10 mouse cellular contexts compared by ENCODE assay signal in the genomic region with DNA sequence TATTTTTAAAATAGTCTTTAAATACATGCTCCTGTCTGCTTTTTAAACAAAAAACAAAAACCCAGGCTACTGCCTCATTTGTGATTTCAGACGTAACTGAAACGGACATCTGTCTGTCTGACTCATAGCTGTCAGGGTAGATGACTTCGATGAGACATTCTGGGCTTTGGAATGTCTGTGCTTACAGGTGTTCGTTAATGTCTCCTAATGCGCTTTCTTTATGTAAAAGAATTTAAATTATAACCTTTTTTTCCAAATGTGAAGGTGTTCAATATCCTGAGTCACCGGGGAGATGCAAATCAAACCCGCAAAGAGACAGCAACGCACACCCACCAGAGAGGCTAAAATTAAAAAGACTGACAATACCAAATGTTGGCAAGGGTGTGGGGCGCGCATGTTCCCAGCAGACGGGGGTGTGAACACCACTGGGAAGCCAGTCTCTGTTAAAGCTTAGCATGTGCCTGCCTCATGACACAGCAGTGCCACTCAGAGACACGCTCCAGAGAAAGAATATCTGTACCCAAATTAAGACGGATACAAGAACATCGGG. TPM values are rescaled to one million over a fixed set of nuclear protein-coding genes. Genes with fewer than 3 reads are reported as not detected.
A peak's percentile ranks its signal among the peaks of the same experiment; 100 is the strongest.
DNase-seq lines count a peak whose midpoint lies in the region; ATAC-seq and TF ChIP-seq lines count a peak whose summit lies in the region.
"Had no signal": no experiment of that assay in that cellular context is flagged by ENCODE, and none has a peak within 500 bp of the region (broad histone marks: within the 10 kb centered on the region; RNA-seq: fewer than 3 reads in every experiment).

No protein-coding gene starts in this region.

- no peak overlapping the region for H3K27ac ChIP-seq in forebrain, embryonic 15.5 days (replicated peaks)
- H3K27ac ChIP-seq in forebrain, embryonic 10.5 days: no peak overlapping the region
- no peak overlapping the region for H3K27ac ChIP-seq in forebrain, postnatal 0 days (ENCODE audit: low read depth, low read length)
- H3K27ac ChIP-seq: neural tube, embryonic 13.5 days had no signal

- ATAC-seq in forebrain, embryonic 15.5 days (replicated peaks): 0 out of 2 replicates have a peak, but pooled peaks have one; percentile 59
- peak; percentile 95 for ATAC-seq in forebrain, postnatal 0 days

- H3K4me2 ChIP-seq in forebrain, embryonic 15.5 days (replicated peaks): no peak overlapping the region
- no peak overlapping the region for H3K4me2 ChIP-seq in forebrain, postnatal 0 days (ENCODE audit: low read depth)
- H3K4me2 ChIP-seq: neural tube, embryonic 13.5 days had no signal

- no peak overlapping the region for H3K4me3 ChIP-seq in forebrain, embryonic 15.5 days
- no peak overlapping the region for H3K4me3 ChIP-seq in forebrain, embryonic 10.5 days
- H3K4me3 ChIP-seq in forebrain, postnatal 0 days (ENCODE audit: low read depth, low read length): no peak overlapping the region
- H3K4me3 ChIP-seq: neural tube, embryonic 13.5 days had no signal

- no peak overlapping the region for H3K9ac ChIP-seq in forebrain, embryonic 15.5 days (replicated peaks)
- H3K9ac ChIP-seq in forebrain, postnatal 0 days: no peak overlapping the region
- H3K9ac ChIP-seq: neural tube, embryonic 13.5 days had no signal

- no peaks in the 10 kb centered on the region for H3K27me3 ChIP-seq in forebrain, embryonic 15.5 days
- no peaks in the 10 kb centered on the region for H3K27me3 ChIP-seq in forebrain, embryonic 10.5 days (ENCODE audit: poor library complexity, severe bottlenecking)
- no peaks in the 10 kb centered on the region for H3K27me3 ChIP-seq in forebrain, postnatal 0 days (ENCODE audit: insufficient read depth, low read length)
- H3K27me3 ChIP-seq: neural tube, embryonic 13.5 days had no signal

- no peak for TF ChIP-seq CTCF in forebrain, postnatal 0 days (IDR thresholded peaks at IDR 0.05; ENCODE audit: low read depth)

- peaks cover 7% of the 10 kb centered on the region; the same call in 1 of the 2 replicates for H3K4me1 ChIP-seq in forebrain, embryonic 15.5 days
- H3K4me1 ChIP-seq in forebrain, embryonic 10.5 days: peaks cover 27% of the 10 kb centered on the region
- H3K4me1 ChIP-seq in forebrain, postnatal 0 days (ENCODE audit: insufficient read depth): no peaks in the 10 kb centered on the region

- no peaks in the 10 kb centered on the region for H3K9me3 ChIP-seq in forebrain, embryonic 15.5 days
- H3K9me3 ChIP-seq in forebrain, embryonic 10.5 days: no peaks in the 10 kb centered on the region
- no peaks in the 10 kb centered on the region for H3K9me3 ChIP-seq in forebrain, postnatal 0 days (ENCODE audit: low read length)
- H3K9me3 ChIP-seq: neural tube, embryonic 13.5 days had no signal

- DNase-seq in forebrain, embryonic 10.5 days (ENCODE audit: extremely low spot score, low spot score): no peak
- DNase-seq in forebrain, postnatal 0 days: peak; percentile 63
- peak; percentile 93 for DNase-seq in layer of hippocampus, adult 9-11 months
- DNase-seq in right cerebral cortex, adult 2 months (ENCODE audit: low spot score in 2 of 2): peak; percentile 93
- no peak for DNase-seq in adrenal gland, adult 2 months
- DNase-seq in ovary, adult 18-20 months (ENCODE audit: low spot score): no peak
- no peak for DNase-seq in thymus, postnatal 25 days
- DNase-seq: liver had no signal

- WGBS in forebrain, embryonic 15.5 days: 61% methylated on average over 14 of the region's 14 CpGs
- 92% methylated on average over 14 of the region's 14 CpGs for WGBS in forebrain, embryonic 10.5 days
- WGBS in forebrain, postnatal 0 days: 51% methylated on average over 14 of the region's 14 CpGs

- H3K36me3 ChIP-seq in forebrain, embryonic 15.5 days: no peaks in the 10 kb centered on the region
- no peaks in the 10 kb centered on the region for H3K36me3 ChIP-seq in forebrain, embryonic 10.5 days (replicated peaks)
- H3K36me3 ChIP-seq in forebrain, postnatal 0 days (ENCODE audit: insufficient read depth): no peaks in the 10 kb centered on the region
- H3K36me3 ChIP-seq: neural tube, embryonic 13.5 days had no signal

RNA-seq across cellular contexts. Expression of a gene that starts 30.3 kb away (rescaled TPM):
- polyA plus RNA-seq in forebrain, embryonic 15.5 days (2015; fragmentation: Nextera tagmentation; extraction: Ambion mirVana): 0.43 and 0.60 TPM in 2 replicates
- polyA plus RNA-seq in forebrain, embryonic 10.5 days (2016; fragmentation: Nextera tagmentation; extraction: Ambion mirVana): 0.30 and 0.50 TPM in 2 replicates
- total RNA-seq in forebrain, postnatal 0 days (2014; rRNA removed): 1.3 TPM in 2 replicates
- 1.1 and 1.2 TPM in 2 replicates for polyA plus RNA-seq in forebrain, postnatal 0 days (2015; fragmentation: Nextera tagmentation; extraction: Ambion mirVana)
- 1 to 10 TPM; 1.1 to 1.9 TPM for total RNA-seq in adrenal gland, adult 2 months (2021)
- 1.5 and 1.9 TPM in 2 replicates for polyA plus RNA-seq in adrenal gland, adult 2 months (2012; rRNA removed)

Comparison
In these comparisons a context has a peak if more than half of its experiments do, and no peak if none do; other contexts are left out.
1. DNase-seq: peak in forebrain, postnatal 0 days (single experiment), layer of hippocampus, adult 9-11 months (single experiment) and right cerebral cortex, adult 2 months (2 of 2); none in forebrain, embryonic 10.5 days (single experiment), adrenal gland, adult 2 months (single experiment), ovary, adult 18-20 months (single experiment) and thymus, postnatal 25 days (single experiment).